Mouse (Mus musculus) layer of hippocampus, adult 9-10 months (tissue): ENCODE measurements around the gene Rest.

Experiments used
- DNase-seq: peaks from one replicate; pipeline ENCODE4 v3.0.0; 2022; ENCODE audit warnings: low spot score

Rest gene

DNA sequence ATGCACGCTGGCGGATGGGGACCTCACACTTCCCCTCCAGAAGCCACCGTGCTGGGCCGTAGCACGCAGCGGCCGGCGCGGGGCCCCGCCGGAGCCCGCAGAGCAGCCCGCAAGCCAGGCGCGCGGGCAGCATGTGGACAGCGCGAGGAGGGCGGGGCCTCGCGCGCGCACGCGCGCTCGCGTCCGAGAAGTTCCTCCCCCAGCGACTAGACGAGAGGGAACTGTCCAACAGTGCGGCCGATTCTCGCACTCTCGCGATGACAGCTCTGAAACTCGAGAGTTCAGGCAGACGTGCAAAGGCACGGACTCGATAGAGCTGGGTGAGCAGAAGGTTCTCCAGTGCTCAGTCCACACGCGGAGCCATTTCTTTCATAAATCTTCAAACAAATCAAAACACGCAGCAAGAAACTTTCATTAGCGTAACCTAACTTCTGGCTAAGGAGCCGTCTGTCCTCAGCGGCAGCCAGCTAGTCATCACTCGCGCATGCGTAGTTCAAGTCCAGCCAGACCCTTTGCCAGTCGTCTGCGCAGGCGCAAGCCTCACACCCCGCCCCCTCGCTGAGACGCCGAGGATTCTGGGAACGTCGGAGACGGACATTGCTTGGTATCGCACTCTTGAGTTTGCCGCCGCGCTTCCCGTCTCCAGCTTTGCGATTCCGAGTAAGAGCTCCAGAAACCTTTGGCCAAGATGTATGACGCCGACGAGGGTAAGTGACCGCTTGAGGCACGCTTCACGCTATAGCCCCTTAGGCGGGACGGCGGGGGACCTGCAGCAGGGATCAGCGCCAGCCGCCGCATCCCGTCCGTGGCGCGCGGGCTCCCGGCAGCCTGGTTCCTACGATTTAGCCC lies 44.9 kb downstream of the Rest start, which contains the start of the genes Noa1 and Polr2b:
TSS of gene Noa1 (minus strand) at position 161 of the 849 bp plus-strand sequence.
TSS of gene Polr2b (plus strand) at position 224 of the 849 bp plus-strand sequence.
- DNase-seq: peak; percentile 97

- DNase-seq: no peak
Measured at GRCm38 (mm10) chr5:77314206-77314605, 48.9 kb downstream of the Rest start.

DNA sequence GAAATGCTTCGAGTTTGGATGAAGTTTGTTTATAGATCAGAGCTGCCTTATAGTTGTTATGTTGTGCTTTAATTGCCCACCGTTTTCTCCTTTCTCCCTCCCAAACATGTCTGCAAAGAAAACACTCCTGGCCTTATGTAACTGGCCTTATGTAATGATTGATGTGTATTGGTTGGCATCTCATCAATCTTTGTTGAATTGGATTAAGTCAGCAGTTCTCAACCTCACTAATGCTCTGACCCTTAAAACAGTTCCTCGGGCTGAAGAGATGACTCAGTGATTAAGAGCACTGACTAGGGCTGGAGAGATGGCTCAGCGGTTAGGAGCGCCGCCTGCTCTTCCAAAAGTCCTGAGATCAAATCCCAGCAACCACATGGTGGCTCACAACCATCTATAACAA lies 49.7 kb downstream of the Rest start:
- DNase-seq: no peak

GRCm38 (mm10) chr5:77324936-77325335 lies 59.6 kb downstream of the Rest start:
- DNase-seq: no peak

DNA sequence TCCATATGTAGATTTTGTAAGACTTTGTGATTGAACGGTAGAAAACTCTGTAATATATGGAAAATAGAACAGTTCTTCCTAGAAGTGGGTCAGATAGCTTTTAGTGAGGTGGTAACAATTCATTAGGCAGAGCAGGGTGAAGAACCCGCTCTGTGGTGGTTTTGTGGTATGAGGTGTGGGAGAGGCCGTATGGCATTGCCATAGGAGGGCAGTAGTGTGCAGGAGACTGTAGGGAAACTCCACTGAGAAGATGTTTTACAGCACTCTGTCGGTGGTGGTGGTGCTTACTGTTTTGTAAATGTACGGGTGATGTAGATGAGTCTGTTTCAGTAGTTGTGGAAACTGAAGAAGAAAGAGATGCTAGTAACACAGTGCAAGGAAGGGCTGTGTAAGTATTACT lies 64.9 kb downstream of the Rest start:
- DNase-seq: no peak
